Comparison of ENCODE assay signal across 8 mouse cellular contexts in the genomic region with DNA sequence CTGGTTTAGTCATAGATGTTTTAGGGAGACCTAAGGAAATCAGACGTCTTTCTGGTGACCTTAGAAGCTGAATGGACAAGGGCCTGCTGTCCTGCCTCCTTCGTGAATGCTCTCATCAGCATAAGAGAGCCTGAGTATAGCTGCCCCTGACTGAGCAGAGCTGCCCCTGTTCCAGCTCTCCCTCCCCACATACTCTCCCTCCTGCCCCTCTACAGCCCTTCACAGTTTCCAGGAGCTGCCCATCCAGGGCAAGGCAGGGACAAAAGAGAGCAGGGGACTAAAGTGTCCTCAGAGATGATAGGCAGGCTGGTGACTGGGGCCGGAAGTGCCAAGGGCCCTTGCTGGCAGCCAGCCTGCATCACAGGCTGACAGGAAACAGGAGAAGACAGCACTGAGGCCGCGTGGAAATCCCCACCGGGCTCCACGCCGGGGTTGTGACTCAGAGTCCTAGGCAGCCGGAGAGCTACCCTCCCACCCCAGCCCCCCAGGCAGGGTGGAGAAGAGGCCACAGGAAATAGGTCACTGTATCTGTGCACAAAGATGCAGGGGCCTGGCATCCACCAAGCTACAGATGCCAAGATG. TPM values are rescaled to one million over a fixed set of nuclear protein-coding genes. Genes with fewer than 3 reads are reported as not detected.
DNase-seq lines count a peak whose midpoint lies in the region; ATAC-seq and TF ChIP-seq lines count a peak whose summit lies in the region.

No protein-coding gene starts in this region.

- no peaks in the 10 kb centered on the region for H3K27me3 ChIP-seq in lung, embryonic 14.5 days (ENCODE audit: insufficient read depth, low read length)

- H3K4me1 ChIP-seq in lung, embryonic 14.5 days (ENCODE audit: insufficient read depth): peaks cover 35% of the 10 kb centered on the region

- no peak overlapping the region for H3K4me2 ChIP-seq in lung, embryonic 14.5 days

- peak overlapping the region; percentile 25 for H3K27ac ChIP-seq in lung, embryonic 14.5 days (ENCODE audit: low read depth)

- H3K36me3 ChIP-seq in lung, embryonic 14.5 days (ENCODE audit: insufficient read depth): 0 out of 2 replicates have a peak, but pooled peaks cover 4% of the 10 kb centered on the region

- H3K9ac ChIP-seq in lung, embryonic 14.5 days: no peak overlapping the region

- 16% methylated on average over 9 of the region's 9 CpGs for WGBS in lung, embryonic 14.5 days

- TF ChIP-seq CTCF in lung, embryonic 14.5 days (IDR thresholded peaks at IDR 0.05; ENCODE audit: low read depth): no peak

- no peaks in the 10 kb centered on the region for H3K9me3 ChIP-seq in lung, embryonic 14.5 days (ENCODE audit: low read depth, low read length)

- no peak overlapping the region for H3K4me3 ChIP-seq in lung, embryonic 14.5 days (ENCODE audit: low read depth, low read length)

- peak; percentile 33 for ATAC-seq in lung, embryonic 14.5 days (ENCODE audit: insufficient read depth)

- intact Hi-C loops in gastrocnemius, postnatal 36 days (cut with DNase I): loop anchor here (2.0 kb wide), 1 partner anchor 49 kb away; no protein-coding TSS in a partner anchor

- peak; percentile 56 for DNase-seq in right cerebral cortex, adult 18-20 months
- no peak for DNase-seq in right cerebral cortex, postnatal 4 days
- DNase-seq in cerebellum, adult 18-20 months: peak; percentile 34 to 48
- DNase-seq in gastrocnemius, postnatal 36 days: peak; percentile 69 to 70
- peak; percentile 79 for DNase-seq in kidney, adult 11 months
- peak; percentile 71 for DNase-seq in lung, embryonic 14.5 days
- peak; percentile 54 for DNase-seq in retina, embryonic 14.5 days (ENCODE audit: low spot score)
- DNase-seq in testis, postnatal 14 days (ENCODE audit: low spot score): no peak

RNA-seq across cellular contexts. Expression of a gene that starts 51.6 kb away (rescaled TPM):
- 10 to 100 TPM; 46.3 to 56.9 TPM for total RNA-seq in gastrocnemius, postnatal 36 days (2021)
- polyA plus RNA-seq in lung, embryonic 14.5 days (2014; fragmentation: Nextera tagmentation; extraction: Ambion mirVana): 16.1 and 16.4 TPM in 2 replicates

Comparison
In these comparisons a context has a peak if more than half of its experiments do, and no peak if none do; other contexts are left out.
1. DNase-seq: peak in right cerebral cortex, adult 18-20 months (single experiment), cerebellum, adult 18-20 months (2 of 2), gastrocnemius, postnatal 36 days (2 of 2), kidney, adult 11 months (single experiment), lung, embryonic 14.5 days (single experiment) and retina, embryonic 14.5 days (single experiment); none in right cerebral cortex, postnatal 4 days (single experiment) and testis, postnatal 14 days (single experiment).